Mouse (Mus musculus): ENCODE data around the gene Arl8b. TPM values are rescaled to one million over a fixed set of nuclear protein-coding genes. Genes with fewer than 3 reads are reported as not detected.

Arl8b gene
- total and polyA plus RNA-seq, 2 experiments from 2014 or later, result 73.1 to 105 TPM

- no peak overlapping the region for H3K9ac ChIP-seq (replicated peaks; ENCODE audit: low read length, poor library complexity, severe bottlenecking)
- H3K4me2 ChIP-seq (ENCODE audit: low read depth, low read length, poor library complexity, severe bottlenecking), result peak overlapping the region; percentile 59; the same call in 1 of the 2 replicates
- no peak for ATAC-seq (ENCODE audit: low FRiP score)
- H3K4me1 ChIP-seq (ENCODE audit: insufficient read depth, low read length), result peaks cover 3% of the 10 kb centered on the region; the same call in 1 of the 2 replicates
- H3K9me3 ChIP-seq (ENCODE audit: low read length), result no peaks in the 10 kb centered on the region
- no peak overlapping the region for H3K27ac ChIP-seq (ENCODE audit: low read depth, low read length)
- H3K36me3 ChIP-seq (ENCODE audit: insufficient read depth, low read length), result peaks cover 13% of the 10 kb centered on the region; the same call in 1 of the 2 replicates
- no peak for DNase-seq (ENCODE audit: low spot score)
- 19% methylated on average over 5 of the region's 5 CpGs for WGBS
- no peak for TF ChIP-seq CTCF (IDR thresholded peaks at IDR 0.05)
- no peaks in the 10 kb centered on the region for H3K27me3 ChIP-seq (ENCODE audit: insufficient read depth, low read length)
- H3K4me3 ChIP-seq (ENCODE audit: low read depth, low read length), result no peak overlapping the region
These were observed 44.5 kb downstream of the Arl8b start for GRCm38 (mm10) chr6:108827336-108827920.

DNA sequence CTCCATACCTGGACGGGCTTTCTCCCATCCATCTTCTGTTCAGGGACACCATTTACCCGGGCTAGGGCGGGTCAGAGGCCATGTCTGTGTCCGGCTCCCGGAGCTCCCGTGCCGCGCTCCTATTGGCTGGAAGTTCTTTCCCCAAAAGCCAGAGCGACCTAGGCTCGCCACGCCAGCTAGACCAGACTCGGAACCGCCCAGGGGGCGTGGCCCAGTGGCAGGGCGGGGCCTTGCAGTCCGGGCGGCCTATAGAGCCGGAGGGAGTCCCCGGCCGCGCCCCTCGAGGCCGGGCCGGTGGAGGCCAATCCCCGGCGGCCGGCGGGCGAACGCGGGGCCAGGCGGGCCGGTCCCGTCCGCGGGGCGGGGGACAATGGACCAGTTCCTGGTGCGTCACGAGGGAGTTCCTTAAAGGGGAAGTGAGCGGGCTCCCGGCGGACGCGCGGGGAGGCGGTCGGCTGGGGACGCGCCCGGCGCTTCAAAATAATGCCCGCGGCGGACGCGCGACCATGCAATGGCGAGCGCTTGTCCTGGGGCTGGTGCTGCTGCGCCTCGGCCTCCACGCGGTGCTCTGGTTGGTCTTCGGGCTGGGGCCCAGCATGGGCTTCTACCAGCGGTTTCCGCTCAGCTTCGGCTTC, 45.5 kb downstream of the Arl8b start, which contains the start of gene Edem1:
Gene Edem1, plus strand, starts transcription at position 408 of the 635 bp plus-strand sequence.
- peaks cover 3% of the 10 kb centered on the region; the same call in 1 of the 2 replicates for H3K4me1 ChIP-seq (ENCODE audit: insufficient read depth, low read length)
- H3K4me2 ChIP-seq (ENCODE audit: low read depth, low read length, poor library complexity, severe bottlenecking), result peak within 1 kb of the TSS; percentile 59
- peak within 1 kb of the TSS; percentile 38; the same call in 1 of the 2 replicates for H3K27ac ChIP-seq (ENCODE audit: low read depth, low read length)
- H3K36me3 ChIP-seq (ENCODE audit: insufficient read depth, low read length), result peaks cover 4% of the 10 kb centered on the region; the same call in 1 of the 2 replicates
- ATAC-seq (ENCODE audit: low FRiP score) (peak; percentile 96), DNase-seq (ENCODE audit: low spot score) (peak; percentile 95)
- H3K9ac ChIP-seq (replicated peaks; ENCODE audit: low read length, poor library complexity, severe bottlenecking), result peak within 1 kb of the TSS; percentile 70
- no peak for TF ChIP-seq CTCF (IDR thresholded peaks at IDR 0.05)
- peak within 1 kb of the TSS; percentile 75 for H3K4me3 ChIP-seq (ENCODE audit: low read depth, low read length)
- no peaks in the 10 kb centered on the region for H3K27me3 ChIP-seq (ENCODE audit: insufficient read depth, low read length)
- no peaks in the 10 kb centered on the region for H3K9me3 ChIP-seq (ENCODE audit: low read length)
- under 1% methylated on average over 59 of the region's 67 CpGs for WGBS

GRCm38 (mm10) chr6:108828872-108829271, 46.0 kb downstream of the Arl8b start:
- H3K4me3 ChIP-seq (ENCODE audit: low read depth, low read length), result peak overlapping the region; percentile 75
- H3K4me2 ChIP-seq (ENCODE audit: low read depth, low read length, poor library complexity, severe bottlenecking), result peak overlapping the region; percentile 59
- H3K27me3 ChIP-seq (ENCODE audit: insufficient read depth, low read length), result no peaks in the 10 kb centered on the region
- ATAC-seq (ENCODE audit: low FRiP score) (peak; percentile 57; the same call in 1 of the 2 replicates), DNase-seq (ENCODE audit: low spot score) (peak; percentile 8)
- H3K36me3 ChIP-seq (ENCODE audit: insufficient read depth, low read length), result no peaks in the 10 kb centered on the region
- no peaks in the 10 kb centered on the region for H3K9me3 ChIP-seq (ENCODE audit: low read length)
- no peak for TF ChIP-seq CTCF (IDR thresholded peaks at IDR 0.05)
- H3K27ac ChIP-seq (ENCODE audit: low read depth, low read length), result peak overlapping the region; percentile 38; the same call in 1 of the 2 replicates
- peak overlapping the region; percentile 70 for H3K9ac ChIP-seq (replicated peaks; ENCODE audit: low read length, poor library complexity, severe bottlenecking)
- peaks cover 3% of the 10 kb centered on the region; the same call in 1 of the 2 replicates for H3K4me1 ChIP-seq (ENCODE audit: insufficient read depth, low read length)
- WGBS, result under 1% methylated on average over 52 of the region's 56 CpGs

DNA sequence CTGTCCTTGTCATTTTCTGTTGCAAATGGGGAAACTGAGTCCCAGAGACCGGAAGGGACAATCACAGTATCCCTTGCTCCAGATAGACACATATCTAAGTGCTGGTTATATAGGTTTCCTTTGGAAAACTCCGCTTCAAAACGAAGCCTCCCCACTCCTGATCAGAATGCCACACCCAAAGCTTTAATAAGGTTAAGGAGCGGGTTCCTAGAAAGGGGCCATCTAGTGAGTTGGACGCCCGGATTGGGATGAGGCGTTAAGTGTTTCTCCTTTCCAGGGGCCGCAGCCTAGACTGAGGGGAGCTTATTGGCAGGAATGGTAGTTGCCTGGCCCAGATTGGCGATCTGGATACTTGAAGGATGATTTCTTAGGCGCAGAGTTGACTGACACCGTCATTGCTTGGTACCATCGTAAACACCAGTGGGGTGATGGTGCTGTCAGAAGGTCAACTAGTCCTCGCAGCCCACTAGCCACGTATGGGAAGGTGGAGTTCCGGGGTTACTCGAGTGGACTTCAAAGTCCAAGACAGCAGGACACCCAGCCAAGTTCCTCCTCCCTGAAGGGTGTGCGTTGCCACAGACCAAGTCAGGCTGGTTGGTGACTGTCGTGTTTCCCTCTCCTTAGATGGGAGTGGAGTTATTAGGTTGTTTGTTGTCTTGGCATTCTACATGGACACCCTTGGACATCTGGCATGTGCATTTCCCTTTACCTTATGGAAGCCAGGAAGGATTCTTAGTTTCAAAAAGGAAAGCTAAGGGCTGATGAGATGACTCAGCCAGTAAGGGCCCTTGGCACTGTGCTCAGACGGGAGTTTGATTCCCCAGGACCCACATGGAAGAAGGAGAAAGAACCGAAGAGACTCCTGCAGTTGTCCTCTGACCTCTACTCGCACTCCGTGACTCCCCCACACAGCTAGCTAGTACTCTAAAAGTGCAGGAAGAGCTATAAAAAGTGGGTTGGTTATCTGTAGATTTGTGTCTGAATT, 46.8 kb downstream of the Arl8b start:
- H3K36me3 ChIP-seq (ENCODE audit: insufficient read depth, low read length), result no peaks in the 10 kb centered on the region
- H3K27ac ChIP-seq (ENCODE audit: low read depth, low read length), result no peak overlapping the region
- H3K9me3 ChIP-seq (ENCODE audit: low read length), result no peaks in the 10 kb centered on the region
- H3K9ac ChIP-seq (replicated peaks; ENCODE audit: low read length, poor library complexity, severe bottlenecking), result peak overlapping the region; percentile 70; the same call in 1 of the 2 replicates
- 26% methylated on average over 22 of the region's 22 CpGs for WGBS
- DNase-seq (ENCODE audit: low spot score), result peak; percentile 14
- no peaks in the 10 kb centered on the region for H3K27me3 ChIP-seq (ENCODE audit: insufficient read depth, low read length)
- H3K4me2 ChIP-seq (ENCODE audit: low read depth, low read length, poor library complexity, severe bottlenecking), result peak overlapping the region; percentile 59
- no peak for TF ChIP-seq CTCF (IDR thresholded peaks at IDR 0.05)
- H3K4me3 ChIP-seq (ENCODE audit: low read depth, low read length), result peak overlapping the region; percentile 75
- H3K4me1 ChIP-seq (ENCODE audit: insufficient read depth, low read length), result peaks cover 3% of the 10 kb centered on the region; the same call in 1 of the 2 replicates
- ATAC-seq (ENCODE audit: low FRiP score), result no peak

- DNase-seq (ENCODE audit: low spot score) (no peak), ATAC-seq (ENCODE audit: low FRiP score) (no peak)
- H3K27ac ChIP-seq (ENCODE audit: low read depth, low read length), result no peak overlapping the region
- no peaks in the 10 kb centered on the region for H3K9me3 ChIP-seq (ENCODE audit: low read length)
- H3K27me3 ChIP-seq (ENCODE audit: insufficient read depth, low read length), result no peaks in the 10 kb centered on the region
- H3K36me3 ChIP-seq (ENCODE audit: insufficient read depth, low read length), result no peaks in the 10 kb centered on the region
- WGBS, result 93% methylated on average over 1 of the region's 1 CpGs
- H3K4me1 ChIP-seq (ENCODE audit: insufficient read depth, low read length), result peaks cover 3% of the 10 kb centered on the region; the same call in 1 of the 2 replicates
- H3K4me3 ChIP-seq (ENCODE audit: low read depth, low read length), result no peak overlapping the region
- H3K4me2 ChIP-seq (ENCODE audit: low read depth, low read length, poor library complexity, severe bottlenecking), result no peak overlapping the region
- no peak overlapping the region for H3K9ac ChIP-seq (replicated peaks; ENCODE audit: low read length, poor library complexity, severe bottlenecking)
- TF ChIP-seq CTCF (IDR thresholded peaks at IDR 0.05), result no peak
These were observed 49.3 kb downstream of the Arl8b start for GRCm38 (mm10) chr6:108832170-108832569.

Measured in midbrain, postnatal 0 days (tissue).